Mouse (Mus musculus): ENCODE results near the gene Maml3. TPM values are rescaled to one million over a fixed set of nuclear protein-coding genes. Genes with fewer than 3 reads are reported as not detected.

Maml3 gene
- total and polyA plus RNA-seq, 3 experiments: 0.81 to 1.8 (median 0.98) TPM

GRCm38 (mm10) chr3:52070163-52070478 is 34.8 kb downstream of the Maml3 start:
- dilution Hi-C loops (cut with MboI; ENCODE audit: extremely low pct_ligation_motif_present, extremely low pct_unique_long_range_greater_than_20kb, low sequenced_read_pairs): no loop called here
- no peaks in the 10 kb centered on the region for H3K36me3 ChIP-seq (replicated peaks in 1 of 2; ENCODE audit: control insufficient read depth in 1 of 2, insufficient read depth in 1 of 2, low read length in 1 of 2)
- H3K9me3 ChIP-seq (replicated peaks; ENCODE audit: low read length): no peaks in the 10 kb centered on the region
- peaks cover 6 to 32% of the 10 kb centered on the region in 2 experiments for H3K4me1 ChIP-seq (ENCODE audit: control insufficient read depth in 1 of 2, insufficient read depth in 2 of 2)
- TF ChIP-seq ZC3H11A (IDR thresholded peaks at IDR 0.05; ENCODE audit: low read depth, low read length) (no peak), USF1 (IDR thresholded peaks at IDR 0.05; ENCODE audit: low read depth, low read length) (no peak), NELFE (IDR thresholded peaks at IDR 0.05; ENCODE audit: low read depth, low read length) (no peak), MAZ (IDR thresholded peaks at IDR 0.05; ENCODE audit: low read depth, low read length) (no peak), POLR2A (IDR thresholded peaks at IDR 0.05; ENCODE audit: low read depth, low read length) (peak; percentile 18; the same call in 1 of the 2 replicates), KAT2A (IDR thresholded peaks at IDR 0.05; ENCODE audit: insufficient replicate concordance, low read length) (0 out of 2 replicates have a peak, but pooled peaks have one; percentile 24), MXI1 (IDR thresholded peaks at IDR 0.05; ENCODE audit: low read depth, low read length) (peak; percentile 57; the same call in 1 of the 2 replicates), PAX5 (IDR thresholded peaks at IDR 0.05; ENCODE audit: low read length) (no peak), ZNF384 (IDR thresholded peaks at IDR 0.05; ENCODE audit: low read depth, low read length) (peak; percentile 11; the same call in 1 of the 2 replicates), RAD21 (IDR thresholded peaks at IDR 0.05; ENCODE audit: low read depth, low read length) (no peak), RCOR1 (conservative IDR thresholded peaks at IDR 0.05; ENCODE audit: low read depth, low read length) (peak; percentile 6; the same call in 1 of the 2 replicates), MAX (IDR thresholded peaks at IDR 0.05; ENCODE audit: low read length) (peak; percentile 71), TCF12 (IDR thresholded peaks at IDR 0.05; ENCODE audit: low read depth, low read length) (no peak; the same call in 1 of the 2 replicates), TBP (conservative IDR thresholded peaks at IDR 0.05; ENCODE audit: low read depth, low read length) (no peak), UBTF (IDR thresholded peaks at IDR 0.05; ENCODE audit: low read depth, low read length) (no peak), CHD2 (IDR thresholded peaks at IDR 0.05; ENCODE audit: low read length) (no peak; the same call in 1 of the 2 replicates), MYC (IDR thresholded peaks at IDR 0.05; ENCODE audit: low read depth, low read length) (0 out of 2 replicates have a peak, but pooled peaks have one; percentile 64), SIN3A (IDR thresholded peaks at IDR 0.05; ENCODE audit: low read length) (no peak)
- H3K4me3 ChIP-seq (replicated peaks in 1 of 3; ENCODE audit: low read depth in 2 of 3, low read length in 2 of 3, poor library complexity in 1 of 3): peak overlapping the region in 2 of 3 experiments; percentile 53 to 67
- peak overlapping the region; percentile 100 for H3K4me2 ChIP-seq (ENCODE audit: insufficient read depth, low read depth, poor library complexity, severe bottlenecking)
- DNase-seq (ENCODE audit: extremely low read depth): no peak
- no peaks in the 10 kb centered on the region for H3K79me2 ChIP-seq (replicated peaks; ENCODE audit: control insufficient read depth, extremely low read depth, insufficient read depth, poor library complexity, severe bottlenecking)
- no peak overlapping the region for H3K27ac ChIP-seq (ENCODE audit: insufficient read depth, low read depth)
- peak overlapping the region; percentile 90 for H3K9ac ChIP-seq (ENCODE audit: insufficient read depth, low read depth)
- in situ Hi-C loops (cut with MboI; ENCODE audit: low pct_ligation_motif_present, low pct_unique_long_range_greater_than_20kb, low sequenced_read_pairs): no loop called here
- no peaks in the 10 kb centered on the region for H3K27me3 ChIP-seq (replicated peaks)

GRCm38 (mm10) chr3:52069304-52070162 is 35.3 kb downstream of the Maml3 start:
- H3K9ac ChIP-seq (ENCODE audit: insufficient read depth, low read depth): peak overlapping the region; percentile 90
- H3K4me2 ChIP-seq (ENCODE audit: insufficient read depth, low read depth, poor library complexity, severe bottlenecking): peak overlapping the region; percentile 100
- H3K4me3 ChIP-seq (replicated peaks in 1 of 3; ENCODE audit: low read depth in 2 of 3, low read length in 2 of 3, poor library complexity in 1 of 3): peak overlapping the region; percentile 30 to 67 (median 53)
- no peaks in the 10 kb centered on the region for H3K79me2 ChIP-seq (replicated peaks; ENCODE audit: control insufficient read depth, extremely low read depth, insufficient read depth, poor library complexity, severe bottlenecking)
- no peaks in the 10 kb centered on the region for H3K36me3 ChIP-seq (replicated peaks in 1 of 2; ENCODE audit: control insufficient read depth in 1 of 2, insufficient read depth in 1 of 2, low read length in 1 of 2)
- H3K9me3 ChIP-seq (replicated peaks; ENCODE audit: low read length): no peaks in the 10 kb centered on the region
- H3K27me3 ChIP-seq (replicated peaks): no peaks in the 10 kb centered on the region
- H3K4me1 ChIP-seq (ENCODE audit: control insufficient read depth in 1 of 2, insufficient read depth in 2 of 2): peaks cover 6 to 32% of the 10 kb centered on the region in 2 experiments
- H3K27ac ChIP-seq (ENCODE audit: insufficient read depth, low read depth): peak overlapping the region; percentile 49; the same call in 1 of the 2 replicates
- peak; percentile 93 for DNase-seq (ENCODE audit: extremely low read depth)
- in situ Hi-C loops (cut with MboI; ENCODE audit: low pct_ligation_motif_present, low pct_unique_long_range_greater_than_20kb, low sequenced_read_pairs): no loop called here
- dilution Hi-C loops (cut with MboI; ENCODE audit: extremely low pct_ligation_motif_present, extremely low pct_unique_long_range_greater_than_20kb, low sequenced_read_pairs): no loop called here
- TF ChIP-seq ZKSCAN1 (IDR thresholded peaks at IDR 0.05; ENCODE audit: borderline replicate concordance, low read depth, low read length) (no peak), PAX5 (IDR thresholded peaks at IDR 0.05; ENCODE audit: low read length) (no peak), HCFC1 (IDR thresholded peaks at IDR 0.05; ENCODE audit: low read depth, low read length) (no peak; the same call in 1 of the 2 replicates), RAD21 (IDR thresholded peaks at IDR 0.05; ENCODE audit: low read depth, low read length) (no peak; the same call in 1 of the 2 replicates), MEF2A (IDR thresholded peaks at IDR 0.05; ENCODE audit: borderline replicate concordance, low read depth, low read length) (peak; percentile 80; the same call in 1 of the 2 replicates), MAX (IDR thresholded peaks at IDR 0.05; ENCODE audit: low read length) (no peak), CHD2 (IDR thresholded peaks at IDR 0.05; ENCODE audit: low read length) (peak; percentile 77), ZNF384 (IDR thresholded peaks at IDR 0.05; ENCODE audit: low read depth, low read length) (no peak; the same call in 1 of the 2 replicates), MAFK (IDR thresholded peaks at IDR 0.05; ENCODE audit: insufficient replicate concordance, low read length) (0 out of 2 replicates have a peak, but pooled peaks have one; percentile 33), NRF1 (IDR thresholded peaks at IDR 0.05; ENCODE audit: low read depth, low read length) (0 out of 2 replicates have a peak, but pooled peaks have one; percentile 31), ZC3H11A (IDR thresholded peaks at IDR 0.05; ENCODE audit: low read depth, low read length) (0 out of 2 replicates have a peak, but pooled peaks have one; percentile 6), BHLHE40 (IDR thresholded peaks at IDR 0.05; ENCODE audit: low read depth, low read length) (peak; percentile 78), POLR2A (IDR thresholded peaks at IDR 0.05; ENCODE audit: low read depth, low read length) (peak; percentile 76), EP300 (IDR thresholded peaks at IDR 0.05; ENCODE audit: low read length) (peak; percentile 93), ETS1 (conservative IDR thresholded peaks at IDR 0.05; ENCODE audit: low read depth, low read length) (peak; percentile 85), USF1 (IDR thresholded peaks at IDR 0.05; ENCODE audit: low read depth, low read length) (no peak), POLR2AphosphoS2 (IDR thresholded peaks at IDR 0.05; ENCODE audit: low read depth, low read length) (no peak), ZMIZ1 (IDR thresholded peaks at IDR 0.05; ENCODE audit: low read depth, low read length) (peak; percentile 71; the same call in 1 of the 2 replicates), JUND (conservative IDR thresholded peaks at IDR 0.05; ENCODE audit: low read depth, low read length) (peak; percentile 79)

Data from CH12.LX (cell line).